Mouse (Mus musculus) CD4-positive, CD25-positive, alpha-beta regulatory T cell, adult 2 months (primary cell): ENCODE results near the gene Gabrb1.

Experiments used
- DNase-seq: peaks from one replicate; pipeline ENCODE4 v3.0.0-alpha.2; 2012; ENCODE audit warnings: low read depth, low spot score

Gene Gabrb1

DNA sequence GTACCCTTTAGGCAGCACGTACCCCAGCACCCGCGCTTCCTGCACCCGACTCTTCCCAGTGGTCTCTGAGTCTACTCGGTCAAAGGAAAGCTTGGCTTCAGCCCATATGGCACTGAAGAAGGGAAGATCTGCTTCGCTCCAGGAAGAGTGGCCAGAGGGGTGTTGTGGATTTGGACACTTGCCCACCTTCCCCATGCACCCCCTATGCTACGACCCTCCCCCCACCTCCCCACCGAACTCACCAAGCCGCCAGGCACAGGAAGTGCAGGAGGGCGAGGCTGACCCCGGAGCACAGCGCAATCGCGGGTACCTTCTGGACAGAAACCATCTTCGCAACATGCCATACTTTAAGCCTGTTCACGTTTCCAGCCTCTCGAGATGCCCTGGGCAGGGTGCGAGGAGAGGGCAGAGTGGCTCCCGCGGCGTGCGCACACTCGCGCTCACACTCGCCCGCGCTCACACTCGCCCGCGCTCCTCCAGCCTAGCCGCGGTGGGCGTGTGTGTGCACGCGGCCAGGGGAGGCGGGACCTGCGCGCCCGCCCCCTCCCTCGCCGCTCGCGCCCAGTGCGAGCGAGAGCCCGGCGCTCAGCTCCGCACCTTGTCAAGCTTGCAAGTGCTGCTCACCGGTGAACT is at the start of gene Gabrb1:
Gene Gabrb1, plus strand, starts transcription at position 632 of the 633 bp plus-strand sequence.
- no peak for DNase-seq

DNA sequence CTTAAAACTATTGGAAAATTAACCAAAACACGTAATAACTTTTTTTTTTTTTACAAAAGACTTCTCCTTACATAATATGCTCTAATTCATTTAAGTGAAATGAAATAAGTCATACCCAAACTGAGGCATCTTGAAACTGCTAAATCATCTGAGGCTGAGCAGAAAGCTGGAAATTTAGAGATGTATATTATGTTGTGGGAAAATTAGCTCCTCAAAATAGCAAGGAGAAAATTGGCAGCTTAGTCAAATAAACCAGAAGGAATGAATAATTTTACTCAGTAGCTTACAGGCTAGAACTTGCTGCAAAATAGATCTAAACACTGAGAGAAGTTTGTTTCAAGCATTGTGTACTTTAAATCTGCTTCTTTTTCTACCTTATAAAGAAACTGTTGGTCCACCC is 49.2 kb upstream of the Gabrb1 start:
- no peak for DNase-seq

- DNase-seq: no peak
Observed at GRCm38 (mm10) chr5:71614311-71614710, 43.6 kb upstream of the Gabrb1 start.

- no peak for DNase-seq
Observed at GRCm38 (mm10) chr5:71616734-71617133, 41.2 kb upstream of the Gabrb1 start.

DNA sequence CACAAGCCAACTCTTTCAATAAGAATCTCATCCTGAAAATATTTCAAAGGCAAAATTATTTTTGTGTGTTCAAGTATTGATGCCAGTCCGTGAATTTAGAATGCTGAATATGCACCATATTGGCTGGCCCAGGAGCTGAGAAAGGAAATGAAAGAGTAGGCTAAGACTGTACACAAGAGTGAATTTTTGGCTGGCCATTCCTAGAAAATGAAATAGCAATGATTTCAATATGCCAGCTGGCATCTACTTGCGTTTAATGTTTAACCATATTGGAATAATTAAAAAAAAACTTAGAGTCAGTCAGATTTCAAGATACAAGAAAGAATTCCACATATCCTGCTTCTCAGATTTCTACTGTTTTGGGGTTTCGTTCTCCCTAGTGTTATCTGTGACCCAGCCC is 30.1 kb upstream of the Gabrb1 start:
- DNase-seq: no peak

- no peak for DNase-seq
Observed at GRCm38 (mm10) chr5:71639804-71640203, 18.1 kb upstream of the Gabrb1 start.

DNA sequence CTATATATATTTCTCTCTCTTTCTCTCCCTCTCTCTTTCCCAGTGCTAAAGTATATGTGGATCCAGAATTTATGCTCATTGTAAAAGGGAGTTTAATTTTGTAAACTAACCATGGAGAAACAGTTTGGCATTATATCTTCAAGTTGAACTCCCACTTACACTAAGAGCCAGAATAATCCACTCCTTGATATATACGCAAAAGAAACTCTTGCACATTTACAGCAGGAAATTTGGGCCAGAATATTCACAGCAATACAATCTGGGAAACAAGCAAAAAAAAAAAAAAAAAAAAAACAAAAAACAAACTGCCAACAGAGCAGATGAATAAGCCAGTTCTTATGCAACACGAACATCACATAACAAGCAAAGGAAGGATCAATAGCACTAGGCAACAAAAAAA is 9.8 kb upstream of the Gabrb1 start:
- DNase-seq: no peak

GRCm38 (mm10) chr5:71654056-71654455 is 3.9 kb upstream of the Gabrb1 start:
- DNase-seq: no peak

- no peak for DNase-seq
Observed at GRCm38 (mm10) chr5:71656771-71657170, 1.1 kb upstream of the Gabrb1 start.

DNA sequence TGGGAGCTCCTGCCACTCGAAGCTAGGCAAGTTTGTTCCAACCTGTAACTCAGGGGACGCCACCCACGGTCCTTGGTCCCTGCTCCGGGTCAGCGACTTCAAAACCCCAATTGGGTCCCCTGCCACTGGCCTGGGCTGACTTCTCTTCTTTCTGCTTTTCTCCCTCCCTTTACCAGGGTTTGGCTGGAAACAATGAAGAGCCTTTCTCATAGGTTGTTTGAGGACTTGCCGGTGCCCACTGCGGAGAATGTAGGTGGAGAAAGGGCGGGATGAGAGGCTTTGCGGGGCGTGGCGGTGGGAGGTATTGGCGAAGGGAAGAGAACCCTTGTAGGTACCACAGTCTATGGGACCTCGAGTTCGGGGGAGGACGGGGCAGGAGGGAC is 193 bp downstream of the Gabrb1 start, which contains the start of gene Gabra4:
Gene Gabra4, minus strand, starts transcription at position 194 of the 383 bp plus-strand sequence.
- DNase-seq: no peak

GRCm38 (mm10) chr5:71665593-71665992 is 7.7 kb downstream of the Gabrb1 start:
- no peak for DNase-seq

DNA sequence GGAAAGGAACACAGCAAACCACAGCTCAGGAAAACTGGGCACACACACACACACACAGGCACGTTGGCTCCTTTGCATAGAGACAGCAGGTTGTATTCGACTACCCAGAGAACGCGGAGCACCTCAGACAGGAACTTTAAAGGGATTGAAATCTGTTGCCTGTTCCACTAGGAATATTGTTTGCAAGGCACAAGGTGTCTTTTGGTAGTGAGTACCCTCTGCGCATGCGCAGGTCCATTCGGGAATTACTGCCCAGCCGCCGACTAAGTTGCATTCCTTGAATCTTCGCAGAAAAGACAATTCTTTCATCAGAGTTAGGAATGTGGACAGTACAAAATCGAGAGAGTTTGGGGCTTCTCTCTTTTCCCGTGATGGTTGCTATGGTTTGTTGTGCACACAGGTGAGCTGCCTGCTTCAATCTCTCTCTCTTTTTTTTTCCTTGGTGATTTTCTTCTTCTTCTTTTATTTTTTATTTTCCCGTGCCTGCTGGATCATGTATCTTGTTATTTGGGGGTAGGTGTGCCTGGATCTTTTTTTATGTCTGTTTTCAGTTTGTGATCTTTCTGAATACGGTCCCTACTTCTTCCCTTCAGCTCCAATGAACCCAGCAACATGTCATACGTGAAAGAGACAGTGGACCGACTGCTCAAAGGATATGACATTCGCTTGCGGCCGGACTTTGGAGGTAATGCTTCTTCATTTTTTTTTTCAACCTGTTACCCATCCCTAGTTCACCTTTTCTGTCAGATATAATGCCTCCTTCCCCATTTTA is 42.0 kb downstream of the Gabrb1 start:
- no peak for DNase-seq

DNA sequence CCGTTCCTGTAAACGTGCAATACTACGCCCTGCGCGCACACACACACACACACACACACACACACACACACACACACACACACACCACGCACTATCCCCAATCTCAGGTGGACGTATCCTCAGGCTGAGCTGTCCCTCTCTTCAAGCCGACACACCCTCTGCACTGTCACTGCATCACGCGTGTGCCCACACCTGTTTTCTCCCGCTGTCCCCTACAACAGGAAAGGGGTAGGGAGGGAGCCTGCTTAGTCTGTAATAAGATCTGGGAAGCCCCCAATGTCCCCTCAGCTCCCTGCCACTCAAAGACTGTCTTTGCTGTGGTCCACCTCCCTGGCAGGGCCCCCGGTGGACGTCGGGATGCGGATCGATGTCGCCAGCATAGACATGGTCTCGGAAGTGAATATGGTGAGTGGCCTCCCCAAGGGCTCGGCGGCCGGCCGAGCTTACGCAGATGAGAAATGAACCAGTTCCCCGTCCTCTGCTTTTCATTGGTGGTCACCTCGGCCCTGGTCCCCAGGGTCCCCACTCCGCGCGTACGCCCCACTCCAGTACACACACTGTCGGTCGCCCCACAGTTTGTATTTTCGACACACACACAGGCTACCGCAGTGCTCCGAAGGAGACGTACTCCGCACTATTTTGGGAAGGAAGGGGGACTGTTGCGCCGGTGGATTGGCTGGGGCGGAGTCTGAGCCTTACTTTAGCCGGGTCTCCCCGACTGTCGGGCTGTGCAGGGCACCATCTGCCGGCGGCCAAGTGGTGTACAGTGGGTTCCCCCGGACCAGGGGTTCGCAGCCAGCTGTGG is 42.8 kb downstream of the Gabrb1 start:
- DNase-seq: no peak

DNA sequence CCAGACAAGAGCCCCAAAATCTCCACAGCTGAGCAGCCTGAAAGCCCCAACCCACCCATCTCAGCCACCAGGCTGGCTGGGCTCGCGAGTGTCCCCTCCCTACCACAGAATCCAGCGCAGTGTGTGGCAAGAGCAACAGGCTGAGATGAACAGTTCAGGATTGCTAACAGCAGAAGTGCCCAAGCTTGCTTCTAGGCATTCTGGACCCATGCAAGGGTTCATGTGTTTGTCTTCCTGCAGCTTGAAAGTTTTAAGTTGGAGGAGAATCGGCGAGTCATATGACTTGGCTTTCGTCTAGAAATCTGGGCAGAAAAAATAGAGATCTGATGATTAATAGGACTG is 43.3 kb downstream of the Gabrb1 start:
- DNase-seq: no peak

DNA sequence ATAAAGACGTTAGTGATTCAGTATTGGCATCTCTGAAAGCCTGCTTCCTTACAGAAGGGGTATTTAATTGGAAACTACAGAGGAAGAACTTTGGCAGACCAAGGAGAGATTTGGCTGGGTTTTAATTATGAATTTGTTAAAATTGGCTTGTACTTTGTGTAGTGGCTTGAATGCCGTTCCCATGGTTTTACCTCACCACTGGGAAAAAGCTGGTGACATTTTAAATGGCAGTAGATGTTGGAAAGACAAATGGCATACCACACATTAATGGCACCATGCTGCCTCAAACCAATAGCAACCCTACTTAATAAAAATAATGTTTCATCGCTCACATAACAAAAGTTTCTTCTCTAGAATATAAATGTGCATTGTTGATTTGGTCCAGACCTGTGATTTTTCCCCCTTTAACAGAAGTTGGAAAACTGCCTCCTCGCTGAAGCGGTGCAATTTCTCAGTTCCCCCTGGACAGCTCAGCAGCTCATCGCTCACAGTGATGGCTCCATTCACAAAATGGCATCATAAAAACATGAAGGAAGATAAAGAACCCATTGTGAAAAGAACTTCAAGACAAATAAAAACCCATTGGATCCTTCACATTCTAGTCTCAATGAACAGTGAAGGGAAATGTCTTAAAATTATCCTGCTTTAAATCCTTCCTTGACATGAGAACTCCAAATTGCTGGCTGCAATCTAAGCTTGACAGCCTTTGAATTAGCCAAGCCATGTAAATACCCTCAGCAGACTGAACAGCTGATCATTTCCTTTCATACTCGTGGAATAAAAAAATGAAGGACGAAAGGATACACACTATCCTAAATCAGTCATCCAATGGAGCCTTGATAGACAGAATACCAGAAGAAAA is 75.2 kb downstream of the Gabrb1 start:
- DNase-seq: no peak

GRCm38 (mm10) chr5:71747411-71747810 is 89.5 kb downstream of the Gabrb1 start:
- DNase-seq: no peak

GRCm38 (mm10) chr5:71753966-71754365 is 96.1 kb downstream of the Gabrb1 start:
- no peak for DNase-seq

- DNase-seq: no peak
Observed at GRCm38 (mm10) chr5:71761105-71761504, 103.2 kb downstream of the Gabrb1 start.

DNA sequence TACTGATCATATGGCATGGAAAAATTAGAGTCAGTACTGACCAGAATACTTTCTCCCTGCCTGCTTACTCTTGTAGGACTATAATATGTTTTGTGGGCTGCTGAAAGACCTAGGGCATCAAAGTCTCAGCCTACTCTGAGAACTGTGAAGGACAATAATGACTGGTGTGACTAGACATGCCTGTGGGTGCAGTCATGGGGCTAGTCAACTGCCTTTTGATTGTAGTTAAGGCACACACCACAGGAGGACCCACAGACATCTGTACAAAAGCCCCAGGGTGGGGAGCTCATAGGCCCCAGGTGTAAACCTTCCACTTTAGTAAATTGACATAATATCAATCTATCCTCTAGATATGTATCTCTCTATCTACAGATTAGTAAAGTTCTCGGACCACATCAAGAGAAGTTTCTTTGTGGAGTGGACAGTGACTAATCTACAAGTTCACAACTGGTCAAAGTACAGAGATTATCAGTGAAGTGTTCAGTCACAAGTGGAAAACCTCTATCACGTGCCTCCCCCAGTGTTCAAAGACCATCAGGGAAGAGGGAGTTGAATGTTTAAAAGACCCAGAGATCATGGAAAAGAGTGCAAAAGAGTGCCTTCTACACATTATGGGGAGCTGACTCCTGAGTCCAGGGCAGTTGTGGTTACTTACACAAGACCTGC is 123.7 kb downstream of the Gabrb1 start:
- DNase-seq: no peak

DNA sequence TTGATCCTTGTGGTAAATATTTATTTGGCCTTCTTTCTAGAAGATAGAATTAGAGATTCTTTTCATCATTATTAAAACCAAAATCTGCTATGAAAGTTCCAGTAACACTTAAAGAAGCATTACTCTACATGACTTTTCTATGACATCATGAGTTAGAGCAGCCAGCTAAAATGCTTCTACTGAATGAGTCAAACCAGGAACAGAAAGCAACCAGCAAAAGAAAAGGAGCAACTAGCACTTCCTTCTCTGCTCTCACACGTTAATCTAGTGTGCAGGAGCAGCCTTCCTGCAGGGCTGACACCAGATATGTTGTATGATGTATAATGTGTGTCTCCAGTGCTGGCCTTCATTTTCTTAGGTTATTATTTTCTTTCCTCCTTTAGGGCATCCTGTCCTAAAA is 164.9 kb downstream of the Gabrb1 start:
- no peak for DNase-seq

GRCm38 (mm10) chr5:71828342-71828741 is 170.4 kb downstream of the Gabrb1 start:
- DNase-seq: no peak
